Mouse (Mus musculus) thymus, postnatal 10 days (tissue): ENCODE data around the gene Swt1.
"Not testable (repeated sequence)": the region's sequence is repeated elsewhere in the genome, so short reads cannot be mapped to it uniquely, and the experiment has no call there.

Source experiments
- DNase-seq, 2 experiments: peaks; one replicate each; pipeline ENCODE4 v3.0.0; 2021; ENCODE audit warnings: low spot score in 2 of 2

Gene Swt1

DNA sequence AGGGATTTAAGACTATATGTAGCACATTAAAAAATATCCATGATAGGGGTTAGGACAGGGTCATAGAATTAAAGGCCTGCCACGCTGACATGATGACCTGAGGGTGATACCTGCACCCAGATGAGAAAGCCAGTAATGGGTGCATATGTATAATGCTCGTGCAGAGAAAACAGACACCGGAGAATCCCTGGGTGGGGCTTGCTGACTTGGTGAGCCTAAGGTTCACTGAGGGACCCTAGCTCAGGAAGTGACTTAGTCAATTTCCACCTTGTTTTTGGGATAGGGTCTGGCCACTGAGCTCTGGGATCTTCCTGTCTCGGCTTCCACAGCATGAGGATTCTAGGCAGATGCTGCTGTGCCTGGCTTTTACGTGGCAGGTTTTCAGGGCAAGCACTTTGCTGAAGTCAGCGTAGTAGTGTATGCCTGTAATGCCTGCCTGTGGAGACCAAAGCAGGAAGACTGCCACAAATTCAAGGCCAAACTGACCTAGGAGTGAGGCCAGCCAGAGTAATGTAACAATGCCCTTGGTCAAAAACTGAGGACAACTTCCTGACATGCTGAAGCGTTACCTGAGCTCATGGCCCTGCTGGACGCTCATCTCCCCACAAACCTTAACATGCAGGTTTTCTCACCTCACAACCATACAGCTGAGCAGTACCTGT is 61.2 kb downstream of the Swt1 start:
- no peak for DNase-seq

GRCm38 (mm10) chr1:151359374-151359773 is 68.9 kb downstream of the Swt1 start:
- no peak for DNase-seq

- no peak for DNase-seq
Observed at GRCm38 (mm10) chr1:151355994-151356393, 72.3 kb downstream of the Swt1 start.

- peak; percentile 24 to 50 for DNase-seq
Observed at GRCm38 (mm10) chr1:151352911-151353310, 75.3 kb downstream of the Swt1 start.

- not testable (repeated sequence) for DNase-seq
Observed at GRCm38 (mm10) chr1:151348293-151348692, 80.0 kb downstream of the Swt1 start.

DNA sequence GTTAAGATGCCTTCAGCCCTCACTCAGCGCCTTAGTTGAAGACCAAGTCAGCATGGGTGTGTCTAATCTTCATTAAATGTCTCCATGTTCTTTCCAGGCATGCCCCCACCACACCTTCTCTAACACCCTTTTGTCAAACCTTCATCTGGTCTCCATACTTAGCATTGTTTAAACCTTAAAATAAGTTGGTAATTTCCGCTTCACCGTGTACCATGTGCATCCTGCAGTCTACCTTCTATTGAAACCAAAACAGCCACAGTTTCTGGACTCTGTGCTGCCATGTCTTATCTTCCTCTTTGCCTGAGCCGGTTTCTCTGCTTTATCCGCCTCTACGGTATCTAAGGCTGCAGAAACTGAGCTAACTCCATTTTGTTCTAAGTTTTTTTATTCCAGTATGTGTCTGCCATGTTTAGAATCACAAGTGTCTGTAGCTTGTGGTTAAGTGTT is 81.6 kb downstream of the Swt1 start:
- DNase-seq = no peak

DNA sequence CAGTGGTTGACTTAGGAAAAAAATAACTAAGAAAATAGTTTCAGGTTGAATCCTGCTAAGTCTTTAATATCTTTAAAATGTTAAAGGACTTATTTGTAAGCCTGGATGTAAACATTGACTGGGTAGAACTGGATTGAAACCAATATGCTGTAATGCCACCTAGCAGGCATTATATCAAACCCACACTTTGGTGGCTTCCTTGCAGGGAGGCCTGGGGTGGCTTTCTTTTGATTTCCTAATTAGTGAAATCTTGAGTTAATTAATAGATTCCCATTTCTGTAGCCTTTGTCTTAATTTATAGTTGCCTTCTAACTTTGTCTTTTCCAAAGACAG is 82.4 kb downstream of the Swt1 start:
- no peak for DNase-seq

GRCm38 (mm10) chr1:151345109-151345862 is 83.0 kb downstream of the Swt1 start:
- peak; percentile 93 to 96 for DNase-seq

DNA sequence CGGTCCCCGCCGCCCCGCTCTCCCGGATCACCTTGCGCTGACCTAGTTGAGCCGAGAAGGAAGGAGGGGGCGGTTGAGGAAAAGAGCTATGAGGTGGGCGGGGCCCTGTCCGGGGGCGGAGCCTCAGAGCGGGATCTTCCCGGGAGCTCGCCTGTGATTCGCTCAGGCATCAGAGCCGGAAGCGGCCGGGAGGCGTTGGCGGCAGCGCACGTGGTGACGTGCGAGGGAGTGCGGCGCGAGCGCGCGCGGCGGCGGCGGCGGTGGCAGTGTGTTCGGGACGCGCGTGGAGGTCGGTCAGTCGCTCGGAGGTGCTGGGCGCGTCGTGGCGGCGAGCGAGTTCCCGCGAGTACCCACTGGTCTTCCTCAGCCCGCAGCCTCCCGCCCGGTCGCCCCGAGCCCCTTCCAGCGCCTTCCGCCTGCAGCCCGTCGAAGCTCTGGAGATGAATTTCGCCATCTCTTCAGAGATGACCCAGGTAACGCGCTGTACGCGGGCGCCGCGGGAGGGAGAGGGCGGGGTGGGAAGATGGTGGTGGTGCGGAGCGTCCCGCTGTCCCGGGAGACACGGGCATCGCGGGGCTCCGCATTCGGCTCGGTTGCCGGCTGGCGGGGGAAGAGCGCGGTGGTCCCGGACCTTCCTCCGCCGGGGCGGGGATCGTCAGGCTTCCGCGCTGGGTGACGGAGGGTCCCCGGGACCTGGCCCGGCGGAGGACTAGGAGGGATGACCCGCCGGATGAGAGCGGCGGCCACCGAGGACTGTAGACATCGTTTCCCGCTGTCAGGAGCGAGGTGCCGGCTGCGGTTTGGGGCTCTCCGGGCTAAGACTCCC is 83.8 kb downstream of the Swt1 start, which contains the start of gene Ivns1abp:
Ivns1abp (plus strand) TSS at position 195 of the 826 bp plus-strand sequence.
- peak; percentile 98 for DNase-seq

- peak; percentile 21 to 32 for DNase-seq
Observed at GRCm38 (mm10) chr1:151343571-151344282, 84.5 kb downstream of the Swt1 start.

- DNase-seq = no peak
Observed at GRCm38 (mm10) chr1:151342968-151343367, 85.3 kb downstream of the Swt1 start.

DNA sequence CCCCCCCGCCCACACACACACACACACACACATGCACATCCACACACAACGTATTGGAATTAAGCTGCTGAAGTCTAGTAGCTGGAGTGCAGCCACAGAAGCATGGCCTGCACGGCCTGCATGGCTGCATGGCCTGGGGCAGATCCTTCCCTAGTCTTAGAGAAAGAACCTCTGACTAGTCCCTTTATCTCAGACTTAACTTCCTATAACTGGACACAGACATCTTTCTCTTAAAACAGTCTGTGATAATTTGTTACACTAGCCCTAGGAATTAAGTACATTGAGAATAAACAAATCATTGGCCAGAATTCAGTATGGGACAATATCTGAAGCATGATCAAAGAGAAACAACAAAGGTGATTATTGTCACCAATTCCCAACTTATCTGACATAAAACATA is 85.9 kb downstream of the Swt1 start:
- DNase-seq = no peak

DNA sequence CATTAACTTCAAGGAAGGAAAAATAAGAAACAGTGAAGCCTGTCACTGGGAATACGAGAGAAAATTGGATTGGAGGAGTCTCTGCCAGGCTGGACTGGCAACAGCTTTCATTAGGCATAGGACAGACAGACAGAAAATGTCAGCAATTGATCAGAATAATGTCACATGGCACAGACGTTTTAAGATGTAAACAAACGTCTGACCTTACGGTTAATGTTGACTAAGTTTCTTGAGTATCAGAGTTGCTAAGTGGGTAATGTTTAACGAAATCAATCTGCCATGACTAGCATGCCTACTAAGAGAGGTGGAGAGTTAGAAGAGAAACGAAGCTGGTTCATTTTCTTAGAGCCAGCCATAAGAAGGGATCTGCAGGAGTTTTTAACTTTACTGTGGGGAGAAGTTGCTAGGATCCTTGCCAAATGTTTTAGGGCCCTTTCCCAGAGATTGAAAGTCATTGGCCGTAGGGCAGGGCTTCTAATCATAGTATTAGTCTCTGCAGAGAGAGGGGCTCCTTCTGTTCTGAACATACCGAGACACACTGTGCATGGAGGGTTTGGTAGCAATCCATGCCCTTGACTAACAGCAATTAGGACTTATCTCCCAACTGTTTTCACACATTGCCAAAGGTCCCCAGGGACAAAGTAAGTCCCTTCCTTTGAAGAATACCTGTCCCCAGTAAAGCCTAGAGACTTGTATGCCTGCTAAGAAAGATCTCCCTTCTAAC is 86.8 kb downstream of the Swt1 start:
- no peak for DNase-seq

GRCm38 (mm10) chr1:151338941-151339340 is 89.3 kb downstream of the Swt1 start:
- no peak for DNase-seq

GRCm38 (mm10) chr1:151338234-151338633 is 90.0 kb downstream of the Swt1 start:
- DNase-seq = no peak

GRCm38 (mm10) chr1:151332819-151333218 is 95.4 kb downstream of the Swt1 start:
- DNase-seq = no peak

DNA sequence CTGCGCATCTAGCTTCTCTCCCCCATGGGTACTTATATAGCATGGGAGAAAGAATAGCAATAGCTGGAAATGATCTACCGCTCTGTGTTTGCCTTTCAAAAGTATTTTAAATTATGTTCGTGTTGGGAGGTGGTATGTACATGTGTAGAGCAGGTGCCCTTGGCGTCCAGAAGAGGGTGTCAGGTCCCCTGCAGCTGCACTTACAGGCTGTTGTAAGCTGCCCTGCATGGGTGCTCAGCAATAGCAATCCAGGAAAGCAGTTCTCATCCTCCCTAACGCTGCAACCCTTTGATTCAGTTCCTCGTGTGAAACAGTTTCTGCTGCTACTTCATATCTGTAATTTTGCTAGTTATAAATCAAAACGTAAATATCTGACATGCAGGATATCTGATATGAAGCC is 98.7 kb downstream of the Swt1 start:
- no peak for DNase-seq

DNA sequence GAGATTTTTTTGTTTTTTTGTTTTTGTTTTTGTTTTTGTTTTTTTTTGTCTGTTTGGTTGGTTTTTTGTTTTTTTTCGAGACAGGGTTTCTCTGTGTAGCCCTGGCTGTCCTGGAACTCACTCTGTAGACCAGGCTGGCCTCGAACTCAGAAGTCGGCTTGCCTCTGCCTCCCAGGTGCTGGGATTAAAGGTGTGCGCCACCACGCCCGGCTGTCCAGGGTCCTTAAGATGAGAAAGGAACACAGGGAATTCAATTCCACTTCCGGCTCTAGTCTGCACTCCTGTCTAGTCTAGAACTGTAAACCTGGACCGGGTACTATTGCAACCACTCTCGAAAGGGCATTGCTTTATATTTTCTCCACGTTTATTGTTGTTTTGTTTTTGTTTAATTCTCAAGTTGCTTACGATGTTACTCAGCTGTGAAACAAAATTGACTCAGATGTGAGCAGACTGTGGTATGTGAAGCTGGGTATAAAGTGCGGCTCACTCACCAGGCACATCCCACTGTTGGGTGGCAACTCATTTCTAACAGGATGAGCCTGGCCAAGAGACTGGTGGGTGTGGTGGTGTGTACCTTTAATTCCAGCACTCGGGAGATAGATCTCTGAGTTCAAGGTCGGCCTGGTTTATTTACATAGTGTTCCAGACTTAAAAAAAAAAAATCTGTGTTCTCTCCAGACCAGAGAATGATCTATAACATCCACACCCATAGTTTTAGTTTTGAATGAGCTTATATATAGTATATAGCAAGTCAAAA is 99.7 kb downstream of the Swt1 start:
- no peak for DNase-seq

DNA sequence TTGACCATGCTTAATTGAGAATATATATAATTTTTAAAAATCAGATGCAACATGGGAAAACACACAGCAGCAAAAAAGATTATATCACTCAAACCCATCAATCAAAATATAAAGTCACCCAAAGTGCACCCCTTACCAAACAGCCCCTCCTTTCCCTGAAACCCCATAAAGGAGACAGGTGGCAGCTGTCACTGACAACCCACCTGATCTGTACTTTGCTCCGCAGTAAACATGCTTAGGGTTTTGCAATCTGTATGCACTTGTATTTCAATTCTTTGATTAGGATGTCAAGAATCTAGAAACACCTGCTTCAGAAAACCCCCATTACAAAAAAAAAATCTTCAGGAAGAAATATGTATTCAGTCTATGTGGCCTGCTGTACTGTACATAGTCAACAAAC is 102.9 kb downstream of the Swt1 start:
- DNase-seq = no peak

- no peak for DNase-seq
Observed at GRCm38 (mm10) chr1:151320408-151320807, 107.8 kb downstream of the Swt1 start.
